Comparison of ENCODE assay signal across 14 mouse cellular contexts in the genomic region with DNA sequence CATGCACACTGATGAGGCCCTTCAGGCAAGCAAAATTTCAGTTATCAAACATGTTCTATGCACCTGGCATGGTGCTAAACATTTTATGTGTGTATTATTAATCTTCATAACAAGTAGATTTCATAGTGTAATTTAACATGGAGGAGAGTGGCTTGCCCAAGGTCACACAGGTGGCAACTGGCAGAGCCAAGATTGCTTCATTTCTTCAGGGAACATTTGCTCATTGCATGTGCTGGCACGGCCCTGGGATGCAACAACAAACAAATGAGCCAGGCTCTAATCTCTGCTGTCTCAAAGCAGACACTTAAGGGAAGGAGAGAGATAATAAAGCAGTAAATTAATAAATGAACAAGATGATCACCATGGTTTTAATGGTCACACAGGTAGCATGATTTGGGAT.
"Had no signal": no experiment of that assay in that cellular context is flagged by ENCODE, and none has a peak within 500 bp of the region (broad histone marks: within the 10 kb centered on the region; RNA-seq: fewer than 3 reads in every experiment).

No protein-coding gene starts in this region.

- H3K27ac ChIP-seq: midbrain, embryonic 10.5 days; midbrain, embryonic 13.5 days; midbrain, embryonic 15.5 days; neural tube, embryonic 12.5 days; stomach, embryonic 15.5 days; stomach, postnatal 0 days had no signal

- DNase-seq: lung, adult 18-20 months; lung, embryonic 14.5 days; lung, postnatal 10 days; lung, postnatal 4 days; right cerebral cortex, postnatal 14 days; thymus, adult 2 months; thymus, postnatal 25 days; thymus, postnatal 4 days had no signal

- H3K4me3 ChIP-seq: midbrain, embryonic 10.5 days; midbrain, embryonic 13.5 days; midbrain, embryonic 15.5 days; neural tube, embryonic 12.5 days; stomach, embryonic 15.5 days had no signal

- H3K4me1 ChIP-seq: midbrain, embryonic 10.5 days; midbrain, embryonic 15.5 days; neural tube, embryonic 12.5 days had no signal

- H3K36me3 ChIP-seq: midbrain, embryonic 10.5 days; midbrain, embryonic 13.5 days; midbrain, embryonic 15.5 days; neural tube, embryonic 12.5 days; stomach, embryonic 15.5 days had no signal

- H3K9ac ChIP-seq: lung, embryonic 14.5 days; midbrain, embryonic 13.5 days; midbrain, embryonic 15.5 days; neural tube, embryonic 12.5 days; stomach, embryonic 15.5 days had no signal

- H3K4me2 ChIP-seq: lung, embryonic 14.5 days; midbrain, embryonic 13.5 days; midbrain, embryonic 15.5 days; neural tube, embryonic 12.5 days; stomach, embryonic 15.5 days had no signal

- ATAC-seq: midbrain, embryonic 13.5 days; midbrain, embryonic 15.5 days had no signal

- H3K27me3 ChIP-seq: midbrain, embryonic 13.5 days; midbrain, embryonic 15.5 days; neural tube, embryonic 12.5 days; stomach, embryonic 15.5 days had no signal

- H3K9me3 ChIP-seq: midbrain, embryonic 10.5 days; midbrain, embryonic 13.5 days; neural tube, embryonic 12.5 days; stomach, embryonic 15.5 days had no signal
